Mouse (Mus musculus): Measurements from ENCODE around the gene Gm20479.

Gm20479 gene

GRCm38 (mm10) chr7:27356861-27357594, at the start of gene Gm20479:
Gm20479 (minus strand) TSS chr7:27357419.
- DNase-seq, result no peak

- DNase-seq, result no peak
Measured at GRCm38 (mm10) chr7:27406481-27406880, 49.3 kb upstream of the Gm20479 start.

- no peak for DNase-seq
Measured at GRCm38 (mm10) chr7:27404203-27404942, 47.2 kb upstream of the Gm20479 start.

DNA sequence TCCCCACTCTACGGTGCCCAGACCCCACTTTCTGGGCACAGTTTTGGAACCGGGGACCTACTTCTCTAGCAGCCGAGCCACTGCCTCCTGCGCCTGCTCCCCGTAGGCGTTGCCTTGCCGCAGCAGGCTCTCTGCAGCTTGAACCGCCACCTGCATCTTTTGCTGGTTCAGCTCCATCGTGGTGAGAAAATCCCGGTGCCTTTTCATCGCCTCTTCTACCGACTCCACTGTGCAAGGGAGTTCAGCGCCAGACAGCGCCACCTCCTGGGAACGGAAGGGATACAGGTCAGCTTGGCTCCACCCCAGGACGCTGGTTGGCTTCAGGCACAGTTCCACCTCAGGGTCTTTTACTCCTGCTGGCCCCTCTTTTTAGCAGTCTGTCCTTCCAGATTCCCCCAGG, 45.5 kb upstream of the Gm20479 start:
- DNase-seq, result peak; percentile 65

GRCm38 (mm10) chr7:27400545-27400944, 43.3 kb upstream of the Gm20479 start:
- no peak for DNase-seq

- peak; percentile 59 for DNase-seq
Measured at GRCm38 (mm10) chr7:27397048-27397949, 40.1 kb upstream of the Gm20479 start.

DNA sequence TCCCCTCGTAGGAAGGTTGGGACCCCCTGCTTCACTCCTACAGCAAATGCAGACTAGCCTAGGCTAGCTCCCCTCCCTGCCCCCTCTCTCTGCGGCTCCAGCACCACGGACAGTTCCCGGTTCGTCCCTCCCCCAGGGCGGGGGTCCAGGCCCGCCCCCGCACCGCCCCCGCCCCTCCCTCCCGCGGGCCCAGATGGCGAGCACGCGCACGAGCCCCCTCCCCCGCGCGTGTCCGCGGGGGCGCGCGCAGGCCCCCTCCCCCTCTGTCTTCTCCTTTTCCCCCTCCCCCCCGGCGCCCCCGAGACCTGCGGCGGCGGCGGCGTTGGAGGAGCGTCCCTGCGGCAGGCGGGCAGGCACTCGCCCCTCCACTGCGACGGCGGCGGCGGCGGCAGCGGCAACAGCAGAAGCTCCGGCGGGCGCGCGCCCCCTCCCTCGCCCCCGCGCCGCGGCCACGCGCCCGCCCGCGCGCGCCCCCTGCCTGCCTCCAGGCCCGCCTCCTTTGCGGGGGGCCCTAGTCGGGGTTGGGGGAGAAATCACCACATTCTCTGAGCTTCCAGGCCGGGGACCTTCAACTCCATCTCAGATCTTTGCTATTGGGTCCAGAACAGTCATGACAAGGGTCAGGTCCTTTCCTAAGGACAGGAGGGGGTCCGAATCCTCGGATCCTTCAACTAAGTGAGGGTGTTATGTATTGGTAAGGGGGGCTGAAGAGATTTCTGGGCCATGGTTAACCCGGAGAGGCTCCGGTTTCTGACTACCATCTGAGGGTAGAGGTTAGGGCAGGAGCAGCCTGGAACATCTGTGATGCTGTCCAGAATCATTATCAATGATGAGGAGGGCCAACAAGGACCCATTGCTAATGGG, 39.2 kb upstream of the Gm20479 start:
- peak; percentile 61 for DNase-seq

GRCm38 (mm10) chr7:27395521-27396183, 38.4 kb upstream of the Gm20479 start:
- peak; percentile 48 for DNase-seq

DNA sequence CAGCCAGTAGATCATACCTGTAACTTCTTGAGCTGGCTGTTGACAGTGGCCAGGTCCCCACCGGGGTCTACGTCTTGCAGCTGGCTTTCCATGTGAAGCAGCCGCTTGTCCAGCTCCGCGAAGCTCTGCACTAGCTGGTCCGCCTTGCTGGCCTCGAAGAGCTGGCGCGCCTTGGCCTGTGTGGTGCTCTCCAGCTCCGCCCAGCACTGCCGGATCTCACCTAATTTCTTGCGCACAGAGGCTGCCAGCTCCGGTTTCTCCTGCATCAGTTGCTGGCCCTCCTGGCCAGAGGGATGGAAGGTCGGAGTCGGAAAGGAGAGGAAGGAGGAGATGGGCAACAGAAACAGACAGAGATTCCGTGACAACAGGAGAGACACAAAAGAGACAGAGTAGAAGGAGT, 34.2 kb upstream of the Gm20479 start:
- no peak for DNase-seq

DNA sequence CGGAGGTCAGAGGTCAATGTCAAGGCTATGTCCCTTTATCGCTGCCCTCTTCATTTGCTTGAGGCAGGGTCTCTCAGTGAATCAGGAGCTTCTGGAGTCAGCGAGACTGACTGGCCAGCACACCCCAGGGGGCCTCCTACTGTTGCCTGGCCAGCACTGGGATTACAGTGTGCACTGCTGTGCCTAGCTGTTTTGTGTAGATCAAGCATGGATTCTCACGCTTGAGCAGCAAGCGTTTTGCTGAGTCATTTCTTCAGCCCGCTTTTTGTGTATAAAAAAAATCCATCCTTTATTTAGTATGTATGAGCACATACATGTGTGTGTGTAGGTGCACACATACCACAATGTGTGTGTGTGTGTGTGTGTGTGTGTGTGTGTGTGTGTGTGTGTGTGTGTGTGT, 32.0 kb upstream of the Gm20479 start:
- DNase-seq, result no peak

GRCm38 (mm10) chr7:27384731-27385130, 27.5 kb upstream of the Gm20479 start:
- DNase-seq, result no peak

DNA sequence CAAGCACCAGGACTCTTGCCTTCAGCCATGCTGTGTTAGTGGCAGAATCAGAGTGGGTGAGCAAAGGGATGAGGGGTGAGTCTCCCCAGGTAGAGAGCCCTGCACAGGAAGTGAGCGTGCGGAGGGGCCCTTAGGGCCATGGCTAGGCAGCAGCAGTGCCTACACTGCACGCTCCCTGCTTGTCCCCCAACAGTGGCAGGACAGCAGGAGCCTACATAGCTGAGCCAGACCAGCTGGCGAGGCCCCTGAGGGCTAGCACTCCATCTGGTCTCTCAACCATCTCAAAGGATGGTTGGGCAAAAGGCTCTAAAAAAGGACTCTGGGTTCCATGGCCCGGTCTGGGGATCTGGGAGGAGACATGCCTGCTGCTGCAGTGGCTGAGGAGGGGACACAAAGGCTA, 26.9 kb upstream of the Gm20479 start:
- DNase-seq, result no peak

DNA sequence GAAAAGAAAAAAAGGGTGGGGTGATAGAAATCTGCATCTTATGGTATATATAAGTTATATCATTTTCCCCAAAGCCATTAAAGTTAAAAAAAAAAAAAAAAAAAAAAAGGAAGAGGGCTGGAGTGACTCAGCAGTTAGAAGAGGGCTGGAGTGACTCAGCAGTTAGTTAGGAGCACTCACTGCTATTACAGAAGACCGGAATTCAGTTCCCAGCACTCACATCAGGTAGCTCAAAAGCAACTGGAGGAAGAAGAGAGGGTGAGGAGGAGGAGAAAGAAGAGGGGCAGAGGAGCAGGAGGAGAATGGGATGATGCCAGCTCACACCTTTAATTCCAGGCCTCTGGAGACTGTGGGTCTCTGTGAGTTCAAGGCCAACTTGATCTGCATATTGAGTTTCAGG, 26.0 kb upstream of the Gm20479 start:
- no peak for DNase-seq

GRCm38 (mm10) chr7:27381560-27381959, 24.3 kb upstream of the Gm20479 start:
- no peak for DNase-seq

- no peak for DNase-seq
Measured at GRCm38 (mm10) chr7:27381009-27381408, 23.8 kb upstream of the Gm20479 start.

GRCm38 (mm10) chr7:27379836-27380235, 22.6 kb upstream of the Gm20479 start:
- DNase-seq, result no peak

- DNase-seq, result no peak
Measured at GRCm38 (mm10) chr7:27378431-27378830, 21.2 kb upstream of the Gm20479 start.

- DNase-seq, result peak; percentile 76
Measured at GRCm38 (mm10) chr7:27375274-27375673, 18.1 kb upstream of the Gm20479 start.

DNA sequence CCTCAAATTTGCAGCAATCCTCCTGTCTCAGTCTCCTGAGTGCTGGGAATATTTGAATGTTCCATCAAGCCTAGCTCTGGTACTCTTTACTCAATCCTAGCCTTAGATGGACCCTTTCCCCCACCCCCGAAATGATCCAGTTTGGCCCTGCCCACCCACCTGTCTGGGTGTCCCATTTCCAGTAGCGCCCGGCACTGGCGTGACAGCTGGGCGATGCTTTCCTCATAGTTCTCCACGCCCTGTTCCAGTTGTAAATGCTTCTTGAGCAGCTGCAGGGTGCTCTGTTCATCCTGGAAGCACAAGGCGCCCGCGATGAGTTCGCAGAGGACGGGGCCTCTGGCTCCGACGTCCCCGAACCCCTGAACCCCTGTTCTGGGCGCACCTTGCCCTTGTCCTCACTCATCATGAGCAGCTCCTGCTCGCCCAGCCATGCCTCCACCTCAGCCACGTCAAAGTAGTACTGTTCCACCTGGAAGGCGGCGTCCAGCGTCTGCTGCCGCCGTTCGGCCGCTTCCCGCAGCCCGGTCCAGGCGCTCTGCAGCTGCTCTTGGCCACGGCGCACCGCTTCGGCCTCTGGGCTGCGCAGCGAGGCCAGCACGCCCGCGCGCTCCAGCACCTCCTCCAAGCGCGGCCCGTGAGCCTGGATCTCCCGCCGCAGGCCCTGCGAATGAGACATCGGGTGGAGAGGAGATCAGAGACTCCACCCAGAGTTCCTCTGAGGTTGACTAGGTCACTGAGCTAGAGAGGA, 14.7 kb upstream of the Gm20479 start:
- DNase-seq, result no peak

GRCm38 (mm10) chr7:27369111-27369510, 11.9 kb upstream of the Gm20479 start:
- no peak for DNase-seq

- no peak for DNase-seq
Measured at GRCm38 (mm10) chr7:27367976-27368375, 10.8 kb upstream of the Gm20479 start.
